Mouse (Mus musculus) urinary bladder, postnatal 36 days (tissue): ENCODE measurements around the gene Chmp1a.

Experiments used
- DNase-seq, 2 experiments: peaks; one replicate each; pipeline ENCODE4 v3.0.0; 2022; ENCODE audit warnings: low spot score in 2 of 2, mixed read lengths in 1 of 2

The Chmp1a gene

GRCm38 (mm10) chr8:123156070-123156773, 56.3 kb downstream of the Chmp1a start:
- DNase-seq: no peak

- DNase-seq: no peak
Observed at GRCm38 (mm10) chr8:123155177-123155576, 57.4 kb downstream of the Chmp1a start.
